Mouse (Mus musculus): ENCODE results near the gene Cdc42ep3.

DNA sequence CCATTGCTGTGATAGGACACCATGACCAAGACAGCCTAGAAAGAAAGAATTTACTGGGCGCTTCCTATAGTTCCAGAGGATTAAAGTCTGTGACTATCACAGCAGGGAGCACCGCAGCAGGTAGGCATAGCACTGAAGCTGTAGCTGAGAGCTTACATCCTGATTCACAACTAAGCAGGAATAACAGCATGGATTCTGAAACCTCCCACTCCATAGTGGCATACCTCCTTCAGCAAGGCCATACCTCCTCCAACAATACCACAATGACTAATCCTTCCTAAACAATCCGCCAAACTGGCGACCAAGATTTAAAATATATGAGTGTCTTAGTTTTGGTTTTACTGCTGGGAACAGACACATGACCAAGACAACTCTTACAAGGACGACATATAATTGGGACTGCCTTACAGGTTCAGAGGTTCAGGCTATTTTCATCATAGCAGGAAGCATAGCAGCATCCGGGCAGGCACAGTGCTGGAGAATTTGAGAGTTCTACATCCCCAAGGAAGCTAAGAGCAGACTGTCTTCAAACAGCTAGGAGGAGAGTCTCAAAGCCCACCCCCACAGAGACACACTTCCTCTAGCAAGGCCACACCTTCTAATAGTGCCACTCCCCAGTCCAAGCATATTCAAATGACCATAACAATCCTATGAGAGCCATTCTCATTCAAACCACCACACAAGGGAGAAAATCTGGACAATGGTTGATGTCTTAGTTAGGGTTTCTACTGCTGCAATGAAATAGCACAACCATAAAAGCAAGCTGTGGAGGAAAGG, 21.7 kb upstream of the Cdc42ep3 start:
- TF ChIP-seq CTCF (IDR thresholded peaks at IDR 0.05) = no peak
- TF ChIP-seq EP300 (IDR thresholded peaks at IDR 0.05) = no peak
